Mouse (Mus musculus) layer of hippocampus, adult 11-12 months (tissue): ENCODE data around the gene Cplx2.
A peak's percentile ranks its signal among the peaks of the same experiment; 100 is the strongest.

Experiments
- DNase-seq: peaks from one replicate; pipeline ENCODE4 v3.0.0; 2022; ENCODE audit warnings: low spot score

The Cplx2 gene

GRCm38 (mm10) chr13:54367758-54368157, 3.4 kb upstream of the Cplx2 start:
- DNase-seq: peak; percentile 26

GRCm38 (mm10) chr13:54368181-54368580, 3.0 kb upstream of the Cplx2 start:
- peak; percentile 25 for DNase-seq

- peak; percentile 56 for DNase-seq
These were observed 510 bp downstream of the Cplx2 start for GRCm38 (mm10) chr13:54371387-54372330.

- DNase-seq: peak; percentile 83
These were observed 1.5 kb downstream of the Cplx2 start for GRCm38 (mm10) chr13:54372665-54373064.

GRCm38 (mm10) chr13:54374106-54374706, 3.1 kb downstream of the Cplx2 start:
- DNase-seq: no peak

GRCm38 (mm10) chr13:54375497-54376495, 4.6 kb downstream of the Cplx2 start:
- DNase-seq: no peak

GRCm38 (mm10) chr13:54376736-54377135, 5.6 kb downstream of the Cplx2 start:
- no peak for DNase-seq

GRCm38 (mm10) chr13:54378051-54378450, 6.9 kb downstream of the Cplx2 start:
- no peak for DNase-seq

- no peak for DNase-seq
These were observed 9.3 kb downstream of the Cplx2 start for GRCm38 (mm10) chr13:54380421-54380820.

GRCm38 (mm10) chr13:54381396-54381795, 10.2 kb downstream of the Cplx2 start:
- DNase-seq: no peak

- no peak for DNase-seq
These were observed 12.4 kb downstream of the Cplx2 start for GRCm38 (mm10) chr13:54383531-54383930.

- DNase-seq: no peak
These were observed 13.4 kb downstream of the Cplx2 start for GRCm38 (mm10) chr13:54384518-54384917.

- DNase-seq: no peak
These were observed 14.2 kb downstream of the Cplx2 start for GRCm38 (mm10) chr13:54385008-54386004.

GRCm38 (mm10) chr13:54389971-54390564, 18.9 kb downstream of the Cplx2 start:
- DNase-seq: no peak

GRCm38 (mm10) chr13:54390565-54391013, 19.4 kb downstream of the Cplx2 start:
- DNase-seq: no peak

GRCm38 (mm10) chr13:54391313-54391712, 20.2 kb downstream of the Cplx2 start:
- no peak for DNase-seq

GRCm38 (mm10) chr13:54397069-54397468, 25.9 kb downstream of the Cplx2 start:
- DNase-seq: no peak

- no peak for DNase-seq
These were observed 29.5 kb downstream of the Cplx2 start for GRCm38 (mm10) chr13:54400565-54401179.

GRCm38 (mm10) chr13:54401180-54401569, 30.0 kb downstream of the Cplx2 start:
- DNase-seq: no peak

GRCm38 (mm10) chr13:54402346-54402745, 31.2 kb downstream of the Cplx2 start:
- DNase-seq: no peak
